In the genomic region with DNA sequence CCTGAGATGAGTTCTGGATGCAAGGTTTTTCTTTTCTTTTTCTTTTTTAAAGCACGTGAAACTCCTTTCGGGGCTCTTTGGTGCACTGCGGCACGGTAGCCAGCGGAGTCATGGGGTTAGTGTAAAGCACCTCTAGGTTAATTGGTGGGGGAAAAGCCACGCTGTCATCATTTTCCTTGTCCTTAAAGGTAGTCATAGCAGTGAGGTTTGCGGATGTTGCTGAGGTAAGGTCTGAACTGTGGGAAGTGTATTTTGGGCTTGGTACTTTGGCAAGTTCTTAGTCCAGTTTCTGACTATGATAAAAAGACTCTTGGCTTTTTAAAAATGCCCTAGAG, we compare ENCODE assay signal across 8 mouse cellular contexts. TPM values are rescaled to one million over a fixed set of nuclear protein-coding genes. Genes with fewer than 3 reads are reported as not detected.
DNase-seq lines count a peak whose midpoint lies in the region; ATAC-seq and TF ChIP-seq lines count a peak whose summit lies in the region.

No protein-coding gene starts in this region.

- 0% methylated on average over 7 of the region's 7 CpGs for WGBS in heart, embryonic 12.5 days
- 1% methylated on average over 7 of the region's 7 CpGs for WGBS in hindbrain, embryonic 10.5 days

- H3K36me3 ChIP-seq in heart, embryonic 12.5 days, result peaks cover 5% of the 10 kb centered on the region; the same call in 1 of the 2 replicates
- H3K36me3 ChIP-seq in ES-E14 (ENCODE audit: control insufficient read depth, insufficient read depth, low read length, poor library complexity, severe bottlenecking), result no peaks in the 10 kb centered on the region
- H3K36me3 ChIP-seq in hindbrain, embryonic 10.5 days, result peaks cover 18% of the 10 kb centered on the region

- intact Hi-C loops in heart, postnatal 36 days (cut with DNase I), result loop anchor here (5.0 kb wide), 1 partner anchor 282 kb away; no protein-coding TSS in a partner anchor

- no peaks in the 10 kb centered on the region for H3K27me3 ChIP-seq in heart, embryonic 12.5 days (replicated peaks)
- H3K27me3 ChIP-seq in hindbrain, embryonic 10.5 days (ENCODE audit: insufficient read depth, poor library complexity, severe bottlenecking), result no peaks in the 10 kb centered on the region

- H3K9ac ChIP-seq in heart, embryonic 12.5 days, result peak overlapping the region; percentile 97
- H3K9ac ChIP-seq in ES-E14 (ENCODE audit: insufficient read depth, low read depth, low read length, poor library complexity, severe bottlenecking), result peak overlapping the region; percentile 94

- peak overlapping the region; percentile 89 for H3K4me3 ChIP-seq in heart, embryonic 12.5 days
- peak overlapping the region; percentile 95 to 100 for H3K4me3 ChIP-seq in ES-E14 (ENCODE audit: insufficient read depth in 1 of 2, low read depth in 1 of 2, low read length in 2 of 2, poor library complexity in 1 of 2, severe bottlenecking in 1 of 2)
- H3K4me3 ChIP-seq in hindbrain, embryonic 10.5 days, result peak overlapping the region; percentile 96

- peak overlapping the region; percentile 90 for H3K4me2 ChIP-seq in heart, embryonic 12.5 days

- H3K4me1 ChIP-seq in heart, embryonic 12.5 days (replicated peaks), result peaks cover 5% of the 10 kb centered on the region
- peaks cover 0 to 2% of the 10 kb centered on the region in 2 experiments; a peak in 1 of 4 replicates for H3K4me1 ChIP-seq in ES-E14 (ENCODE audit: control insufficient read depth in 2 of 2, insufficient read depth in 2 of 2, low read length in 2 of 2, poor library complexity in 1 of 2)
- peaks cover 26% of the 10 kb centered on the region for H3K4me1 ChIP-seq in hindbrain, embryonic 10.5 days (replicated peaks)

- peak; percentile 12 for ATAC-seq in heart, embryonic 12.5 days (ENCODE audit: insufficient number of reproducible peaks, low FRiP score)
- 0 out of 2 replicates have a peak, but pooled peaks have one; percentile 13 for ATAC-seq in megakaryocyte progenitor cell, adult 5-6 weeks (replicated peaks; ENCODE audit: poor library complexity)

- H3K9me3 ChIP-seq in heart, embryonic 12.5 days (replicated peaks), result no peaks in the 10 kb centered on the region
- no peaks in the 10 kb centered on the region for H3K9me3 ChIP-seq in ES-E14 (ENCODE audit: control insufficient read depth, insufficient read depth, low read depth, low read length)
- peaks cover 6% of the 10 kb centered on the region; the same call in 1 of the 2 replicates for H3K9me3 ChIP-seq in hindbrain, embryonic 10.5 days

- in situ Hi-C loops in ES-E14 (cut with MboI; ENCODE audit: low sequenced_read_pairs in 2 of 2, unreplicated experiment in 2 of 2), result loop anchor here (10.0 to 25.0 kb wide), 3 partner anchors 266 to 773 kb away; no protein-coding TSS in a partner anchor

- DNase-seq in heart, postnatal 36 days, result no peak
- no peak for DNase-seq in ES-E14 (ENCODE audit: low read depth, low spot score)
- no peak for DNase-seq in hindbrain, embryonic 10.5 days (ENCODE audit: low spot score)
- DNase-seq in adrenal gland, adult (ENCODE audit: inconsistent age in 2 of 2, low spot score in 1 of 2), result no peak
- no peak for DNase-seq in gastrocnemius, adult 8-10 months (ENCODE audit: low spot score in 2 of 2)
- no peak for DNase-seq in ovary, postnatal 10 days (ENCODE audit: low spot score)

- H3K27ac ChIP-seq in heart, embryonic 12.5 days (ENCODE audit: poor library complexity, severe bottlenecking), result peak overlapping the region; percentile 96
- H3K27ac ChIP-seq in ES-E14 (ENCODE audit: insufficient read depth, low read depth, low read length, poor library complexity, severe bottlenecking), result peak overlapping the region; percentile 50; the same call in 1 of the 2 replicates
- H3K27ac ChIP-seq in hindbrain, embryonic 10.5 days, result peak overlapping the region; percentile 98

TF ChIP-seq in ES-E14, 5 proteins besides CTCF, POLR2A, EP300 and RAD21:
- TF ChIP-seq ZC3H11A (IDR thresholded peaks at IDR 0.05; ENCODE audit: borderline replicate concordance, low read depth, low read length), result no peak
- TF ChIP-seq HCFC1 (IDR thresholded peaks at IDR 0.05; ENCODE audit: borderline replicate concordance, insufficient read depth, low read length), result no peak
- no peak for TF ChIP-seq CHD2 (IDR thresholded peaks at IDR 0.05; ENCODE audit: low read depth, low read length)
- no peak for TF ChIP-seq MAFK (IDR thresholded peaks at IDR 0.05; ENCODE audit: insufficient read depth, low read depth, low read length)

RNA-seq across cellular contexts. Expression of gene Cep83, which starts 0.7 kb away (rescaled TPM):
- polyA plus RNA-seq in heart, embryonic 12.5 days (2016; fragmentation: Nextera tagmentation; extraction: Ambion mirVana), result 21.3 and 22.9 TPM in 2 replicates
- total RNA-seq in heart, postnatal 36 days (2021), result 10 to 100 TPM; 21.5 to 24.0 TPM
- total RNA-seq in ES-E14 (2012; rRNA removed), result 24.5 and 25.2 TPM in 2 replicates
- polyA plus RNA-seq in hindbrain, embryonic 10.5 days (2016; fragmentation: Nextera tagmentation; extraction: Ambion mirVana), result 14.4 and 18.1 TPM in 2 replicates
- total RNA-seq in megakaryocyte progenitor cell, adult 5-6 weeks (2015), result 67.1 and 67.2 TPM in 2 replicates
- total RNA-seq in megakaryocyte progenitor cell, adult 5-6 weeks (2017), result 70.5 and 87.7 TPM in 2 replicates
- 10 to 100 TPM; 18.8 to 22.1 (median 20.4) TPM for total RNA-seq in gastrocnemius, adult 8-10 months (2022)
